Mouse (Mus musculus) adrenal gland, postnatal 14 days (tissue): ENCODE data around the gene Unc45b. TPM values are rescaled to one million over a fixed set of nuclear protein-coding genes. Genes with fewer than 3 reads are reported as not detected.
"Not testable (repeated sequence)": the region's sequence is repeated elsewhere in the genome, so short reads cannot be mapped to it uniquely, and the experiment has no call there.

Source experiments
- DNase-seq: peaks from one replicate; pipeline ENCODE4 v3.0.0; 2021; ENCODE audit warnings: mixed read lengths
- total RNA-seq: library from RNA; stranded (reverse); gene quantifications from 2 replicates; pipeline ENCODE4 v1.2.3, GENCODE M21; 2021

Unc45b gene
- total RNA-seq, 1 experiment from 2014 or later, result 18.7 TPM

DNA sequence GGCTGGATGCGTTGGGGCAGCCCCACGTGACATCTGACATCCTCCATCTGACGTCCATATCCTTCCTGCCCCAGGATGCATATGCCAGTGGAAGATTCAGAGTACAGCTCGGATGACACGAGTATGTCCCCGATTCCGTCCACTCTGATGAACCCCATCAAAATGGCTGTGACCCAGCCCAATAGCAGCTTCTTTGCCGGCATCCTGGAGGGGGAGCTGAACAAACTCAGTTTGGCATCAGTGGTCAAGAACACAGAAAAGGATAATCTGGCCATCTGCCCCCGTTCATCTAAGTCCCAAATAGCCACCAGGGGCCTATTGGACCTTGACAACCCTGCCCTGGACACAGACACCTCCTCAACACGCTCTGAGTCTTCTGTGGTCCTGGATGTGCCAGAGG, 12.9 kb upstream of the Unc45b start:
- no peak for DNase-seq

DNA sequence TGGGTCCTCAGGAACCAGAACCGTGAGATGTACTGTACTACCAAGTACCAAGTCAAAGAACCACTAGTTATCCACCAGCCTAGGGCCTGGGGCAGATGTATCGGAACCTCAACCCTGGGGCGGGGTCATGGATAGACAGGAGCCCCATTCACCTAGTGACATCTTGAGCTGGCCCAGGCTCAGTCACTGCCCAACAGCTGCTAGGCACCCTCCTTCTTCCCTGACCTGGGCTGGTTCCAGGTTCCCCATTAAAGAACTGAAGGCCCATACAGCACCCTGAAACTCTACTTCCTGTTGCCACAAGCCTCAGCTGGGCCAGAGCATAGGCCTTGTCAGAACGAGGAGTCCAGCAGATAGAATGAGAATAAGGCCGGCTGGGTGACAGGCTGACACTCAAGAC, 10.6 kb upstream of the Unc45b start:
- no peak for DNase-seq

DNA sequence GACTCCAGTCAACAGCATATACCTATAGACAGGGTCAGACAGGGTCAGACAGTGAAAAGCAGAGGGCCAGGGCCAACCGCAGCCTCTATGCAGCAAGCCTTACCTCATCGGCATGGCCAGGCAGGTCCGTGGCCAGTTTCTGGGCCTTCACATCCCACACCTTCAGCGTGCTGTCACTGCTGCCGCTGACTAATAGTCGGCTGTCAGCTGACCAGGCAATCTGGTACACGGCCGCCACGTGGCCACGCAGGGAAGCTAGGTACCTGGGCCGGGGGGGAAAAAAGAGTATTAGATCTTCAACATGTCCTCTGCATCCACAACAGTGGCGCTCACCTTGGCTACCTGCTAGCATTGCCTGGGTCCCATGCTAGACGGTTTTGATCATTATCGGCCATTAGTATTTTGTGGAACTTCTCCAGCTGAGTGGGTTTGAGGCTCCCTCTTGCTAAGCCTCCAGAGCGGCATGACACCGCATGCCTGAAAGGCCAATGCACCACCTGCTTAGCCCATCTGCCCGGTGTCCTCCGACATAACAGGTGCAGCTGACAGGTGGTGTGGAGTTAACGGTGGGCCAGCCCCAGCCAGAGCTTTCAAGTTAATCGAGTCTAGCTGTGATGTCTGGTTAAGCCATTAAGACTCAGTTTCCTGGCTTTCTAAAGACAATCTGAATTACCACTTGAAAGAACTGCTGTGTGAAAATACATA, 8.6 kb upstream of the Unc45b start:
- no peak for DNase-seq

DNA sequence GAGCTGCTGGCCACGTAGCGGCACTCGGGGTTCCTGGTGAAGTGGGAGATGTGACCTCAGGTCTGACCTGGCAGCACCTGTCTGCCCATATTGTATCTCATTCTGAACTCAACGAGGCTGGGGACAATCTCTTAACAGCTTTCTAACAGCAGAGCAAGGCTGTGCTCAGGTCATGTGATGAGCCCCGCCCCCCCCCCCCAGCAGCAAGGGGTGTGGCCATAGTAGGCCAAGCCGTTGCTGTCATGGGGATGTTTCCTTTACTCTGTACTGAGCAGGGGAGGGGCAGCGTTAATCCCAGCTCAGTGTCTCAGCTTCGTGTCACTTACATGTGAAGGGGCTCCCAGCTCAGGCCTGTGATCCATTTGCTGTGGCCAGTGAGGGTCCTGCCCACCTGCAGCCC, 5.4 kb upstream of the Unc45b start:
- DNase-seq, result no peak

DNA sequence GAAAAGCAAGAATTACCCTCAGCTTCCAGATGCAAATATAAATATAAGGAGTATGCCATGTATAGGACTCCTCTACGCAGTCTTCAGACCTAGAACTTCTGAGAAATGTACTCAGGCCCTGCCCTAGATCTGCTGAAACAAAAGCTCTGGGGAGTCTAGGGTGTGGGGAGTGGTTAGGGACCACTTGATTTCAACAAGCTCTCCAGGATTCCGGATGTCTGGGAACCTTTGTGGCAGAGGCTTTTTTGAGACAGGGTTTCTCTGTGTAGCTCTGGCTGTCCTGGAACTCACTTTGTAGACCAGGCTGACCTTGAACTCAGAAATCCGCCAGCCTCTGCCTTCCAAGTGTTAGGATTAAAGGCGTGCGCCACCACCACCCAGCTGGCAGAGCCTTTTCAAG, 4.5 kb upstream of the Unc45b start:
- DNase-seq, result no peak

DNA sequence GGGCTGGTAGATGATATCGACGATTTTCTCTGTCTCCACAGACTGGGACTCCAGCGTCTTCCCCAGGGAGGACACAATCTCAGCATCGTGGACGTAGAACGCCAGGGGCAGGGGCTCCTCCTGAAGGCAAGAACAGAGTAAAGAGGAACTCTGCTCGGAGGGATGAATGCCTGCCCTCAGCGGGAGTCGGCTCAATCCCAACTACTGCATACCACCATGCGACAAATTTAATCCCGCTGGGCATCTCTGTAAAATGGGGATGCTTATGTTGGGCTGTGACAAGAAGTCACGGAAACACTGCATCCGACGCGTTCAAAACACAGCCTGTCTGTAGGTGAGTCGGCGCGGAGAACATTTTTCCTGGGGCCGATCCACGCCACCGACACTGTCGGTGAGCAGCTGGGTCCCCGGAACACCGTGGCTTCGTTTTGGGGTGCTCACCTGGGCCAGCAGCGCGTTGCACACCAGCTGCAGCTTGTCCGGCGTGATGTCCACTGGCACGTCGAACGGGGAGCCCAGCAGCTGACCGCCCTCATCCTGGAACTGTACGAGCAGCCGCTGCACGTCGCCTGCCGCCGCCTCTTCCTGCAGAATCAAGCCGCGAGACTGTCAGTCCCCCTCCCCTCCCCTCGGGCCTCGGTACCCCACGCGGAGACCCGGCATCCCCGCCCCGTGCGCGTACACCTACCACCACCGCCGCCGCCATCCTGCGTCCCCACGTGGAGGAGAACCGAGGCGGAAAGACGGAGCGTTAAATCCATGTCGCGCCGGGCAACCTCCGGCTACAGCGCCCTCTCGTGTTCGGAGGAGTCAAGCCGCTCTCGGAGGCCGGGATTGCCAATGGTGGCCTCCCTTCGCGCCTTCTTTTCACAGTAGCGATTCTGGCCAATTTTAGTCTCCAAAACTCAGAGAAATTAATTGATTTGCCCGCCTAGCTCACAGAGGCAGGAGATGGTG, 2.4 kb upstream of the Unc45b start, which contains the start of gene Nle1:
Gene Nle1, minus strand, starts transcription at position 761 of the 957 bp plus-strand sequence.
- peak; percentile 97 for DNase-seq

DNA sequence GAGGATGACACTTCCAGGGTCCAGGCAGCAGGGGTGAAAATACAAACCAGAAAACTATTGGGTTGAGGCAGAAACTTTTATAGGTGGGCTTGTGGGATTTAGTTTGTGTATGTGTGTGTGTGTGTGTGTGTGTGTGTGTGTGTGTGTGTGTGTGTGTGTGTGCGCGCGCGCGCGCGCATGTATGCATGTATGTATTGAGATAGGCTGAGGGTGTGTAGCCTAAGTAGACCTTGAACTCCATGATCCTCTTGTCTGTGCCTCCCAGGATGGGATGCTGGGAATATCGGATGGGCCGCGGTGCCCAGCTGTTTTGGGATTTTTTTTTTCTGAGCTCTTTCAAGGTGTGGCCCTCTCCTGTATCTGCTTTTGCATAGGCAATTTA, 1.8 kb upstream of the Unc45b start:
- DNase-seq, result no peak

DNA sequence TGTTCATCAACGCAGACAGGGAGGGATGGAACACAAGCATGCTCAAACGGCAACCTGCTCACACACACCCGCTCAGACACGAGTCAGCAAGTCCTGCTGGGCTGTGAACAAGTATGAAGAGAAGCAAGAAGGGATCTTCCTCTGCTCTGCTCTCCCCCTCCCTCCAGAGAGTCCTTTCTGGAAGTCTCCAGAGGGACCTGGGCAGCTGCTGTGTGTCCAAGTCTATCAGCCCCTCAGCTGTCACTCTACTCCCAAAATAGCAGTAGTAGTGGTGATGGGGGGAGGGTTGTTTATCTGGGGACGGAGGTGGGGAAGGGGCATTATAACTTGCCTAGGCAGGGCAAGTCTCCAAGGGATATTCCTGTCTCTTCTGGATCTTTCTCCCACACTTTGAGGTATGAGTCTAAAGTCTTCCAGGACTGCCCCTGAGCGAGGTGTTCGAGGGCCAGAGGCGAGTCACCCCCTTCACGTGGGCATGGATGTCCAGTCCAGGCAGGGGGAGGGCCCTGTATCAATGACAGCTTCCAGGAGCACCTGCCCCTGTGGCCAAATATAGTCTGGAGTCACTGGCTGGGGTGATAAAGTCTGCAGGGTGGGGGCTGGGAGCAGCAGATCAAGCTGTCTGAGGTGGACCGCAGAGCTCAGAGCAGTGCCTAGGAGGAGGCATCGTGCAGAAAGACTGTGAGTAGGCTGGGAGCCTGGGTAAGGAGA, 484 bp downstream of the Unc45b start:
- no peak for DNase-seq

DNA sequence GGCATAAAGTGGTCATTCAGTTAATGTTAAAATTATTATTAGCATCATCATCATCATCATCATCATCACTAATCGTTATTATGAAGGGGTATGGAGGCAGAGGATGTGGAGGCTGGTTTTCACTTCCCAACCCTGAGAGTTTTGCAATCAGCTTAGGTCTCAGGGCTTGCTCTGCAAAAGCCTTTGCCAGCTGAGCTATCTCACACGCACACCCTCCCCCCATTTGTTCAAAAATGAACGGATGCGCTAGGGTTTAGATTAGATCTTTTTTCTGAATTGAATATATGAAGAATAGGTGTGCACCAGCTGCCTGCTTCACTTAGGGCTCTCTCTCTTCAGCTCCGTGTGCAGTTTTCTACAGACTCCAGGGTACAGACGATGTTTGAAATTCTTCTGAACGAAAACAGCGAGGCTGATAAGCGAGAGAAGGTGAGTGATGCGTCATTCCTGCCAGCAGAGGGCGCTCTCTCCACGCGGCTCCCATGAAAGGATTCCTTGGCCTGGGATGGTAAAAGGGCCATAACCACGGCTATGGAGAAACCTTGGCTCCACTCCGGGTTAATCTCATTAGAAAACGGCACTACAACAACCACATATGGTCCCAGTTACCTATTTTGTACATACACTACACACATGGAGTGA, 4.5 kb downstream of the Unc45b start:
- peak; percentile 86 for DNase-seq

DNA sequence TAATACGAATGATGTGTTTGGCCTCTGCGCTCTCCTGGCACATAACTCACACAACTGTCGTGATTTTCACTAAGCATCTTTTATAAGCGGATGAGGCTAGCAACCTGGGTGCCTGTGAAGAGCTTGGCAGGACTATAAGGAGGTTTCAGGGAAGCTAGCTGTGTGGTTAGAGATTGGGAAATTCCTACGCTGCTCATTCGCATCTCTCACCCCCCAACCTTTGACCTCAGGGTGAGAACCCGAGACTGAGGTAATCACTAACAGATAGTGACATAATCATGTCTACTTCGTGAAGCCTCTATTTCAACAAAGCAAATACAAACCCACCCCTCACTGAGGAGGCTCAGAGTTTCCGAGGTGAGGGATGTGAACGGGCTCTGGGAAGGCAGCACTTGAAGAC, 10.4 kb downstream of the Unc45b start:
- DNase-seq, result no peak

DNA sequence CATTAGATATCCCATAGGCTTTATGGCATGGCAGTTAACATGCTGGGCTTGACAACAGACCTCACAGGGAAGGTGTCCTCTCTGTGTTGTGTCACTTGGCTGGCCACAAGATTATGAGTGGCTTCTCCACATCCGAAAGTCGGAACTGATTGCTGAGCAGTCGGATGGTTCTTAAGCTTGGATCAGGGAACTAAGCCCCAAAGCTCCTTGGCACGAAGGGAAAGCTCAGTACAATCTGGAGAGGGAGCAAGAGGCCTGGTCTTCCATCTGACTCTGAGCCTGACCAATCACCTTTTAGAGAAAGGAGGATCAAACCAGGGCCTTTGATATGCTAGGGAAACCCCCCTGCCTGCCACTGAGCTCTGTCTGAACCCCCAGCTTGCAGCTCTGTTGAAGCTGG, 11.3 kb downstream of the Unc45b start:
- no peak for DNase-seq

DNA sequence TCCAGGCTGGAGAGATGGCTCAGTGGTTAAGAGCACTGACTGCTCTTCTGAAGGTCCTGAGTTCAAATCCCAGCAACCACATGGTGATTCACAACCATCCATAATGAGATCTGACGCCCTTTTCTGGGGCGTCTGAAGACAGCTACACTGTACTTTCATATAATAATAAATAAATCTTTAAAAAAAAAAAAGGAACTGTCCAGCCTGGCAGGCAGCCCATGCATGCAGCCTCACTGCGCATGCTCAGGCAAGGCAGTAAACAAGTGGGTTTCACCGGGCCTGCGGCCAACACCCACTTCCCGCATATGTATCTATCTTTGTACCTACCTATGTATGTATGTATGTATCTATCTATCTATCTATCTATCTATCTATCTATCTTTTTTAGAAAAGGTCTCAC, 13.6 kb downstream of the Unc45b start:
- not testable (repeated sequence) for DNase-seq

DNA sequence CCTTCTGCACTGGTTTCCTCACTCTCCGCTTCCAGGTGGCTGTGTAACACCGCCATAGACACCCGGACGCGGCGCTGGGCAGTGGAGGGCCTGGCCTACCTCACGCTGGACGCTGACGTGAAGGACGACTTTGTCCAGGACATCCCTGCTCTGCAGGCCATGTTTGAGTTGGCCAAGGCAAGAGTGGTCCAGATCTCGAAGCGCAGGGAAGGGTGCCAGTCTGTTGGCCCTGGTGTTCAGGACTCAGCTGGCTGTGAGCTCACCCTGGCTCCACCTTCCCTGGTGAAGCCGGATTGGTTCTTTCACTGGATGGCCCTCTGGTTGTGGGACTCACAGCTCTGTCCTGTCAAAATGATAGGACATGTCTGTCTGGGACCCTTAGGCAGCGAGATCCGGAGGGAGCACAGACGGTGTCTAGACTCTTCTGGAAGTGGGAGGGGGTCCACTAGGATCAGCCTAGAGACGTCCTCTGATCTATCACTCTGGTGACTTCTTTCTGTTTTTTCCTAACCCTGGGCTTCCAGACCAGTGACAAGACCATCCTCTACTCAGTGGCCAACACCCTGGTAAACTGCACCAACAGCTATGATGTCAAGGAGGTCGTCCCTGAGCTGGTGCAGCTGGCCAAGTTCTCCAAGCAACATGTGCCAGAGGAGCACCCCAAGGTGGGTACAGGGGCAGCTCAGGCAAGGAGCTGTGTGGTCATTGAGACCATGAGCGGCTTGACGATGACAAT, 18.7 kb downstream of the Unc45b start:
- DNase-seq, result no peak

DNA sequence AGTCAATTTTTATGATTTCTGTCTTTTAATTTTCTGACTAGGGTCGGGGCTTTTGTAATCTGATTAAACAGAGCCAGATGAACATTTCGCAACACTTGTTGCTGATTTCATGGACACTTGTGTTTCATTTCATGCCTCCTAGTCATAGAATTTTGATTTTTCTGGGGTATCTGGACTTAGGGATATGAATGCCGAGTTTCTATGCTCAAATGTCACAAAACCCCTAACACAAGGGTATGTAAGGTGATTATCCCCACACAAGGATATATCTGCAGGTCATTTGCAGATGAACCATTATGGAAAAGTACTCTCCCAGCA, 19.2 kb downstream of the Unc45b start:
- DNase-seq, result peak; percentile 19

DNA sequence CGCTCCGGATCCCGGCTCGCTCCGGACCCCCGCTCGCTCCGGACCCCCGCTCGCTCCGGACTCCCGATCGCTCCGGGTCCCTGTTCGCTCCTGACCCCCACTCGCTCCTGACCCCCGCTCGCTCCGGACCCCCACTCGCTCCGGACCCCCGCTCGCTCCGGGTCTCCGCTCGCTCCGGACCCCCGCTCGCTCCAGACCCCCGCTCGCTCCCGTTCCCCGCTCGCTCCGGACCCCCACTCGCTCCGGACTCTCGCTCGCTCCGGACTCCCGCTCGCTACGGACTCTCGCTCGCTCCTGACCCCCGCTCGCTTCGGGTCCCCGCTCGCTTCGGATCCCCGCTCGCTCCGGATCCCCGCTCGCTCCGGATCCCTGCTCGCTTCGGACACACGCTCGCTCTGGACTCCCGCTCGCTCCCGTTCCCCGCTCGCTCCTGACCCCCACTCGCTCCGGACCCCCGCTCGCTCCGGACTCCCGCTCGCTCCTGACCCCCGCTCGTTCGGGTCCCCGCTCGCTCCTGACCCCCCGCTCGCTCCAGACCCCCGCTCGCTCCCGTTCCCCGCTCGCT, 20.1 kb downstream of the Unc45b start:
- peak; percentile 45 for DNase-seq

DNA sequence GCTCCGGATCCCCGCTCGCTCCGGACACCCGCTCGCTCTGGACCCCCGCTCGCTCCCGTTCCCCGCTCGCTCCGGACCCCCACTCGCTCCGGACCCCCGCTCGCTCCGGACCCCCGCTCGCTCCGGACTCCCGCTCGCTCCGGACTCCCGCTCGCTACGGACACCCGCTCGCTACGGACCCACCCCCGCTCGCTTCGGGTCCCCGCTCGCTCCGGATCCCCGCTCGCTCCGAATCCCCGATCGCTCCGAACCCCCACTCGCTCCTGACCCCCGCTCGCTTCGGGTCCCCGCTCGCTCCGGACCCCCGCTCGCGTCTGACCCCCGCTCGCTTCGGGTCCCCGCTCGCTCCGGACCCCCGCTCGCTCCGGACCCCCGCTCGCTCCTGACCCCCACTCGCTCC, 20.8 kb downstream of the Unc45b start:
- peak; percentile 14 for DNase-seq

DNA sequence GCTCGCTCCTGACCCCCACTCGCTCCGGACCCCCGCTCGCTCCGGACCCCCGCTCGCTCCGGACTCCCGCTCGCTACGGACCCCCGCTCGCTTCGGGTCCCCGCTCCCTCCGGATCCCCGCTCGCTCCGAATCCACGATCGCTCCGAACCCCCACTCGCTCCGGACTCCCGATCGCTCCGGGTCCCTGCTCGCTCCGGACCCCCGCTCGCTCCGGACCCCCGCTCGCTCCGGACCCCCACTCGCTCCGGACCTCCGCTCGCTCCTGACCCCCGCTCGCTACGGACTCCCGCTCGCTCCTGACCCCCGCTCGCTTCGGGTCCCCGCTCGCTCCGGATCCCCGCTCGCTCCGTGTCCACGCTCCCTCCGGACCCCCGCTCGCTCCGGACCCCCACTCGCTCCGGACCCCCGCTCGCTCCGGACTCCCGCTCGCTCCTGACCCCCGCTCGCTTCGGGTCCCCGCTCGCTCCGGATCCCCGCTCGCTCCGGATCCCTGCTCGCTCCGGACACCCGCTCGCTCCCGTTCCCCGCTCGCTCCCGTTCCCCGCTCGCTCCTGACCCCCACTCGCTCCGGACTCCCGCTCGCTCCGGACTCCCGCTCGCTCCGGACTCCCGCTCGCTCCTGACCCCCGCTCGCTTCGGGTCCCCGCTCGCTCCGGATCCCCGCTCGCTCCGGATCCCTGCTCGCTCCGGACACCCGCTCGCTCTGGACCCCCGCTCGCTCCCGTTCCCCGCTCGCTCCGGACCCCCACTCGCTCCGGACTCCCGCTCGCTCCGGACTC, 21.5 kb downstream of the Unc45b start:
- DNase-seq, result peak; percentile 40

DNA sequence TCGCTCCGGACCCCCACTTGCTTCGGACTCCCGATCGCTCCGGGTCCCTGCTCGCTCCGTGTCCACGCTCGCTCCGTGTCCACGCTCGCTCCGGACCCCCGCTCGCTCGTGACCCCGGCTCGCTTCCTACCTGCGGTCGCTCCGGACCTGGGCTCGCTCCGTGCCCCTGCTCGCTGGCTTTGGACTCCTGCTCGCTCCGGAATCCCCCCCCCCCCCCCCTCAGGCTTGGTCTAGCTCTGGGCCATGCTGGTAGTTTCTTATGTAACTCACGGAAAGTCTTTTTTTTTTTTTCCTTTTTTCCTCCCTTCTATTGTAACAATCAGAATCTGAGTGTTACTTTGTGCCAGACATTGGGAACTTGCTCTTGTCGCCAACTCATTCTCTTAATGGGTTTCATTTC, 22.8 kb downstream of the Unc45b start:
- DNase-seq, result no peak

DNA sequence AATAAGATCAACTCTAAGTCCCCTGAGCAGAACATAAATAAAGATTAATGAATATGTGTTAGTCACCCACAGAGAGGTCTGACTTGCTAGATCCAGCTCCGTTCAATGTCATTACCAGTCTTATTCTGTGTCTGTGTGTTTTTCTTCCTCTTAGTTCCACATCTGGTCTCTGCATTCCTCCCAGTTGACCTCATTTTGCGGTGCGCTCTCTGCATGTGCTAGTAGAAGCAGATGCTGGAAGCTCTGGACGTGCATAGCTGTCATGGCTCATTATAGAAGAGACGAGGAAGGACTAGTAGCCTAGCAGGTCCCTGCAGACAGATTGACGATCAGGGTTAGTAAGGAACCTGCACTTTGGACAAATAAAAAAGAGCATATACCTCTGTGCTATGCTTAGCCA, 33.0 kb downstream of the Unc45b start:
- no peak for DNase-seq

DNA sequence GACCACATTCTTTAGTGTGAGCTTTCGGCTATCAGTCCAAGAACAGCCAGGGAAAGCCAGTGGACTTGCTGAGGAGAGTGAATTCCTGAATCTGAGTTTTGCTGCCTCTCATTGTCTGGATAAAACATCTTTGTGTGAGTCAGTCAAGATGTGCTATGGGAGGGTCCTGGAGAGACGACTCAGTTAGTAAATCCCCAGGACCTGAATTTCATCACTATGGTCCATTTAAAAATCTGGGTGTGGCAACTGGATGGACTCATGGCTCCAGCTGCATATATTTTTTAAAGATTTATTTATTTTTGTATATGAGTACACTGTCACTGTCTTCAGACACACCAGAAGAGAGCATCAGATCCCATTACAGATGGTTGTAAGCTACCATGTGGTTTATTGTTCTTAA, 35.3 kb downstream of the Unc45b start:
- no peak for DNase-seq

DNA sequence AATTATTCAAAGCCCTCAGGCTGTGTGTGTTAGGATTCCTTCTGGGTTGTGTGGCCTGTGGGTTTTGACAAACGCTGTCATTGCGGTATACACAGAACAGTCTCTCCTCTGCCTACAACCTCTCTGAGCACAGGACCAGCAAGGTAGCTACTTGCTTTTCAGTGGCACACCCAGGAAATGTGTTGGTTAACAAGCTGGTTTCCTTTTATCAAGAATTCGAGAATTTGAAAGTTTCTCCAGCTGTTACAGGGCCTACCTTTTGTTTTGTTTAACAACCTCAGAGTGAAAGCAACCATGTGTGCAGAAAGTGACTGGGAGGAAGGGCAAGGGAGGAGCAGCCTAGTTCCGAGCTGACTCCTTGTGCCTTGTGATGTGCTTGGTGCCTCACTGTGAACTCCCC, 37.1 kb downstream of the Unc45b start:
- no peak for DNase-seq
